Mouse (Mus musculus): ENCODE data around the gene Cers2. TPM values are rescaled to one million over a fixed set of nuclear protein-coding genes. Genes with fewer than 3 reads are reported as not detected.

Gene Cers2
- polyA plus RNA-seq, 1 experiment: not detected

- TF ChIP-seq POLR2A (IDR thresholded peaks at IDR 0.05; ENCODE audit: insufficient read depth, low read depth, low read length) (no peak), CTCF (IDR thresholded peaks at IDR 0.05; ENCODE audit: insufficient read depth, low read depth, low read length) (no peak)
- peaks cover 15% of the 10 kb centered on the region for H3K4me1 ChIP-seq (ENCODE audit: control insufficient read depth, insufficient read depth, low read length)
- no peak overlapping the region for H3K27ac ChIP-seq (ENCODE audit: insufficient read depth, low read depth, low read length)
- H3K4me3 ChIP-seq (ENCODE audit: insufficient read depth, low read depth, low read length): no peak overlapping the region
- WGBS: 96% methylated on average over 5 of the region's 5 CpGs
These were observed 29.2 kb upstream of the Cers2 start for GRCm38 (mm10) chr3:95285390-95285789.

GRCm38 (mm10) chr3:95286011-95286410 lies 28.6 kb upstream of the Cers2 start:
- no peak overlapping the region for H3K27ac ChIP-seq (ENCODE audit: insufficient read depth, low read depth, low read length)
- WGBS: 70% methylated on average over 5 of the region's 5 CpGs
- TF ChIP-seq CTCF (IDR thresholded peaks at IDR 0.05; ENCODE audit: insufficient read depth, low read depth, low read length): no peak
- peaks cover 13% of the 10 kb centered on the region for H3K4me1 ChIP-seq (ENCODE audit: control insufficient read depth, insufficient read depth, low read length)
- no peak overlapping the region for H3K4me3 ChIP-seq (ENCODE audit: insufficient read depth, low read depth, low read length)

GRCm38 (mm10) chr3:95286510-95286909 lies 28.1 kb upstream of the Cers2 start:
- WGBS: 59% methylated on average over 7 of the region's 7 CpGs
- Histone ChIP-seq H3K27ac (ENCODE audit: insufficient read depth, low read depth, low read length) (no peak overlapping the region), H3K4me3 (ENCODE audit: insufficient read depth, low read depth, low read length) (no peak overlapping the region), H3K4me1 (ENCODE audit: control insufficient read depth, insufficient read depth, low read length) (peaks cover 13% of the 10 kb centered on the region)
- TF ChIP-seq POLR2A (IDR thresholded peaks at IDR 0.05; ENCODE audit: insufficient read depth, low read depth, low read length): no peak
- no peak for TF ChIP-seq CTCF (IDR thresholded peaks at IDR 0.05; ENCODE audit: insufficient read depth, low read depth, low read length)

GRCm38 (mm10) chr3:95287541-95287940 lies 27.1 kb upstream of the Cers2 start:
- Histone ChIP-seq H3K4me3 (ENCODE audit: insufficient read depth, low read depth, low read length) (no peak overlapping the region), H3K4me1 (ENCODE audit: control insufficient read depth, insufficient read depth, low read length) (peaks cover 13% of the 10 kb centered on the region), H3K27ac (ENCODE audit: insufficient read depth, low read depth, low read length) (no peak overlapping the region)
- WGBS: 91% methylated on average over 3 of the region's 3 CpGs
- TF ChIP-seq POLR2A (IDR thresholded peaks at IDR 0.05; ENCODE audit: insufficient read depth, low read depth, low read length) (no peak), CTCF (IDR thresholded peaks at IDR 0.05; ENCODE audit: insufficient read depth, low read depth, low read length) (no peak)

- WGBS: 93% methylated on average over 4 of the region's 4 CpGs
- Histone ChIP-seq H3K4me3 (ENCODE audit: insufficient read depth, low read depth, low read length) (no peak overlapping the region), H3K4me1 (ENCODE audit: control insufficient read depth, insufficient read depth, low read length) (peaks cover 13% of the 10 kb centered on the region), H3K27ac (ENCODE audit: insufficient read depth, low read depth, low read length) (no peak overlapping the region)
- no peak for TF ChIP-seq POLR2A (IDR thresholded peaks at IDR 0.05; ENCODE audit: insufficient read depth, low read depth, low read length)
- no peak for TF ChIP-seq CTCF (IDR thresholded peaks at IDR 0.05; ENCODE audit: insufficient read depth, low read depth, low read length)
These were observed 25.2 kb upstream of the Cers2 start for GRCm38 (mm10) chr3:95289419-95289818.

- no peak overlapping the region for H3K27ac ChIP-seq (ENCODE audit: insufficient read depth, low read depth, low read length)
- peaks cover 9% of the 10 kb centered on the region for H3K4me1 ChIP-seq (ENCODE audit: control insufficient read depth, insufficient read depth, low read length)
- TF ChIP-seq POLR2A (IDR thresholded peaks at IDR 0.05; ENCODE audit: insufficient read depth, low read depth, low read length) (no peak), CTCF (IDR thresholded peaks at IDR 0.05; ENCODE audit: insufficient read depth, low read depth, low read length) (no peak)
- 78% methylated on average over 6 of the region's 6 CpGs for WGBS
- H3K4me3 ChIP-seq (ENCODE audit: insufficient read depth, low read depth, low read length): no peak overlapping the region
These were observed 24.4 kb upstream of the Cers2 start for GRCm38 (mm10) chr3:95290156-95290555.

GRCm38 (mm10) chr3:95291041-95291440 lies 23.6 kb upstream of the Cers2 start:
- no peak for TF ChIP-seq CTCF (IDR thresholded peaks at IDR 0.05; ENCODE audit: insufficient read depth, low read depth, low read length)
- no peak for TF ChIP-seq POLR2A (IDR thresholded peaks at IDR 0.05; ENCODE audit: insufficient read depth, low read depth, low read length)
- H3K27ac ChIP-seq (ENCODE audit: insufficient read depth, low read depth, low read length): no peak overlapping the region
- no peak overlapping the region for H3K4me3 ChIP-seq (ENCODE audit: insufficient read depth, low read depth, low read length)
- H3K4me1 ChIP-seq (ENCODE audit: control insufficient read depth, insufficient read depth, low read length): peaks cover 9% of the 10 kb centered on the region
- 91% methylated on average over 4 of the region's 4 CpGs for WGBS

- peaks cover 4% of the 10 kb centered on the region; the same call in 1 of the 2 replicates for H3K4me1 ChIP-seq (ENCODE audit: control insufficient read depth, insufficient read depth, low read length)
- no peak overlapping the region for H3K27ac ChIP-seq (ENCODE audit: insufficient read depth, low read depth, low read length)
- 91% methylated on average over 2 of the region's 2 CpGs for WGBS
- H3K4me3 ChIP-seq (ENCODE audit: insufficient read depth, low read depth, low read length): no peak overlapping the region
- TF ChIP-seq CTCF (IDR thresholded peaks at IDR 0.05; ENCODE audit: insufficient read depth, low read depth, low read length) (no peak), POLR2A (IDR thresholded peaks at IDR 0.05; ENCODE audit: insufficient read depth, low read depth, low read length) (no peak)
These were observed 21.7 kb upstream of the Cers2 start for GRCm38 (mm10) chr3:95292899-95293298.

- Histone ChIP-seq H3K4me3 (ENCODE audit: insufficient read depth, low read depth, low read length) (no peak overlapping the region), H3K27ac (ENCODE audit: insufficient read depth, low read depth, low read length) (no peak overlapping the region), H3K4me1 (ENCODE audit: control insufficient read depth, insufficient read depth, low read length) (peaks cover 4% of the 10 kb centered on the region; the same call in 1 of the 2 replicates)
- WGBS: 65% methylated on average over 11 of the region's 11 CpGs
- TF ChIP-seq POLR2A (IDR thresholded peaks at IDR 0.05; ENCODE audit: insufficient read depth, low read depth, low read length) (no peak), CTCF (IDR thresholded peaks at IDR 0.05; ENCODE audit: insufficient read depth, low read depth, low read length) (no peak)
These were observed 21.1 kb upstream of the Cers2 start for GRCm38 (mm10) chr3:95293537-95293936.

GRCm38 (mm10) chr3:95294316-95294715 lies 20.3 kb upstream of the Cers2 start:
- 89% methylated on average over 7 of the region's 7 CpGs for WGBS
- peaks cover 4% of the 10 kb centered on the region; the same call in 1 of the 2 replicates for H3K4me1 ChIP-seq (ENCODE audit: control insufficient read depth, insufficient read depth, low read length)
- TF ChIP-seq CTCF (IDR thresholded peaks at IDR 0.05; ENCODE audit: insufficient read depth, low read depth, low read length) (no peak), POLR2A (IDR thresholded peaks at IDR 0.05; ENCODE audit: insufficient read depth, low read depth, low read length) (no peak)
- H3K4me3 ChIP-seq (ENCODE audit: insufficient read depth, low read depth, low read length): no peak overlapping the region
- H3K27ac ChIP-seq (ENCODE audit: insufficient read depth, low read depth, low read length): no peak overlapping the region

All from olfactory bulb, adult 2 months (tissue).